Mouse (Mus musculus): ENCODE results near the gene Nr2e3.

GRCm38 (mm10) chr9:59948226-59948625, 12.2 kb downstream of the Nr2e3 start:
- TF ChIP-seq GATA1 (IDR thresholded peaks at IDR 0.05; ENCODE audit: borderline replicate concordance, low read length) (no peak), FLI1 (IDR thresholded peaks at IDR 0.05; ENCODE audit: low read length) (no peak)

Data from megakaryocyte, embryonic 14.5 days (primary cell).